Mouse (Mus musculus): ENCODE results near the gene Sfxn5.

GRCm38 (mm10) chr6:85231469-85231868 is 101.8 kb downstream of the Sfxn5 start:
- no peak for TF ChIP-seq CTCF (IDR thresholded peaks at IDR 0.05; ENCODE audit: extremely low read depth, insufficient read depth, low read length)
- TF ChIP-seq POLR2A (IDR thresholded peaks at IDR 0.05; ENCODE audit: extremely low read depth, insufficient read depth, low read length), result no peak

All from cortical plate, adult 2 months (tissue).